Mouse (Mus musculus) MEL (cell line): ENCODE measurements around the gene Ranbp10. TPM values are rescaled to one million over a fixed set of nuclear protein-coding genes. Genes with fewer than 3 reads are reported as not detected.

ENCODE experiments used
- DNase-seq: peaks from one replicate; pipeline ENCODE4 v3.0.0; 2011; ENCODE audit warnings: low read depth, low spot score
- H3K27ac ChIP-seq: 2 replicates; pipeline ENCODE4 v1.5.1; 2012; ENCODE audit warnings: low read depth, mild to moderate bottlenecking, control low read depth, low read length, moderate library complexity; ENCODE audit not compliant: control insufficient read depth
- H3K27me3 ChIP-seq, 2 experiments: fragments of 150-350 bp in 1 of 2; sonication (generic) in 1 of 2; 2 replicates each; pipeline ENCODE4 v1.6.1; 2012; ENCODE audit warnings: low read length in 2 of 2, mild to moderate bottlenecking in 2 of 2, improper control_type of control experiment in 1 of 2, moderate library complexity in 1 of 2; ENCODE audit not compliant: insufficient read depth in 2 of 2, control insufficient read depth in 1 of 2
- H3K36me3 ChIP-seq, 2 experiments: 2 replicates each; pipeline ENCODE4 v1.6.1; 2012 to 2014; ENCODE audit warnings: low read length in 2 of 2, improper control_type of control experiment in 1 of 2, inconsistent platforms in 1 of 2, mild to moderate bottlenecking in 1 of 2; ENCODE audit not compliant: insufficient read depth in 2 of 2, control insufficient read depth in 1 of 2
- H3K4me1 ChIP-seq, 2 experiments: fragments of 150-350 bp in 1 of 2; sonication (generic) in 1 of 2; 2 replicates each; pipeline ENCODE4 v1.6.1; 2012; ENCODE audit warnings: low read length in 2 of 2, improper control_type of control experiment in 1 of 2, mild to moderate bottlenecking in 1 of 2; ENCODE audit not compliant: insufficient read depth in 2 of 2, control insufficient read depth in 1 of 2
- H3K4me3 ChIP-seq, 2 experiments: fragments of 150-350 bp in 1 of 2; sonication (generic) in 1 of 2; 2 replicates each; pipeline ENCODE4 v1.5.1; 2012; ENCODE audit warnings: low read depth in 2 of 2, low read length in 2 of 2, mild to moderate bottlenecking in 2 of 2, moderate library complexity in 2 of 2, control low read depth in 1 of 2, improper control_type of control experiment in 1 of 2; ENCODE audit not compliant: control insufficient read depth in 1 of 2, insufficient read depth in 1 of 2
- H3K79me2 ChIP-seq: 2 replicates; pipeline ENCODE4 v1.6.1; 2012; ENCODE audit warnings: mild to moderate bottlenecking, low read length, moderate library complexity; ENCODE audit not compliant: control insufficient read depth, poor library complexity, insufficient read depth
- H3K9ac ChIP-seq: 2 replicates; pipeline ENCODE4 v1.6.1; 2012; ENCODE audit warnings: low read depth, mild to moderate bottlenecking, control low read depth, low read length, moderate library complexity; ENCODE audit not compliant: control insufficient read depth, poor library complexity, severe bottlenecking
- H3K9me3 ChIP-seq: fragments of 150-350 bp; sonication (generic); replicated peaks from 2 replicates; pipeline ENCODE4 v1.6.1; 2012; ENCODE audit warnings: mild to moderate bottlenecking, low read length, improper control_type of control experiment, moderate library complexity; ENCODE audit not compliant: insufficient read depth
- BHLHE40 ChIP-seq: IDR thresholded peaks from 2 replicates; pipeline ENCODE4 v1.6.1; 2012; ENCODE audit warnings: low read depth, mild to moderate bottlenecking, inconsistent platforms, low read length, improper control_type of control experiment, borderline replicate concordance
- CHD1 ChIP-seq: IDR thresholded peaks from 2 replicates; pipeline ENCODE4 v1.6.1; 2012; ENCODE audit warnings: low read depth, mild to moderate bottlenecking, inconsistent platforms, low read length, improper control_type of control experiment
- CHD2 ChIP-seq: IDR thresholded peaks from 2 replicates; pipeline ENCODE4 v1.6.1; 2011; ENCODE audit warnings: low read length, improper control_type of control experiment
- CTCF ChIP-seq, 3 experiments: IDR thresholded peaks in 2 of 3; conservative IDR thresholded peaks in 1 of 3; 2 replicates each; pipeline ENCODE4 v1.5.1; 2011 to 2012; ENCODE audit warnings: low read length in 3 of 3, low read depth in 2 of 3, mild to moderate bottlenecking in 2 of 3, improper control_type of control experiment in 1 of 3, inconsistent platforms in 1 of 3, mixed read lengths in 1 of 3, moderate library complexity in 1 of 3; ENCODE audit not compliant: control insufficient read depth in 1 of 3, insufficient read depth in 1 of 3, poor library complexity in 1 of 3, severe bottlenecking in 1 of 3
- ELF1 ChIP-seq: IDR thresholded peaks from 2 replicates; pipeline ENCODE4 v1.6.1; 2014; ENCODE audit warnings: low read depth, mild to moderate bottlenecking, inconsistent platforms, low read length, improper control_type of control experiment, moderate library complexity
- GATA1 ChIP-seq: IDR thresholded peaks from 2 replicates; pipeline ENCODE4 v1.6.1; 2011; ENCODE audit warnings: low read depth, low read length, improper control_type of control experiment
- KAT2A ChIP-seq: conservative IDR thresholded peaks from 2 replicates; pipeline ENCODE4 v1.6.1; 2012; ENCODE audit warnings: low read depth, low read length, improper control_type of control experiment, inconsistent platforms
- MAZ ChIP-seq: IDR thresholded peaks from 2 replicates; pipeline ENCODE4 v1.6.1; 2012; ENCODE audit warnings: low read depth, mild to moderate bottlenecking, inconsistent platforms, low read length, improper control_type of control experiment
- MXI1 ChIP-seq: IDR thresholded peaks from 2 replicates; pipeline ENCODE4 v1.6.1; 2011; ENCODE audit warnings: mild to moderate bottlenecking, low read depth, low read length, improper control_type of control experiment
- MYB ChIP-seq: IDR thresholded peaks from 2 replicates; pipeline ENCODE4 v1.6.1; 2011; ENCODE audit warnings: mild to moderate bottlenecking, low read depth, low read length, improper control_type of control experiment
- MYC ChIP-seq: IDR thresholded peaks from 2 replicates; pipeline ENCODE4 v1.6.1; 2011; ENCODE audit warnings: low read depth, mild to moderate bottlenecking, low read length, improper control_type of control experiment, moderate library complexity
- NELFE ChIP-seq: IDR thresholded peaks from 2 replicates; pipeline ENCODE4 v1.6.1; 2011; ENCODE audit warnings: low read depth, low read length, improper control_type of control experiment
- POLR2A ChIP-seq, 2 experiments: IDR thresholded peaks; 2 replicates each; pipeline ENCODE4 v1.6.1; 2011 to 2012; ENCODE audit warnings: low read length in 2 of 2, mild to moderate bottlenecking in 2 of 2, control low read depth in 1 of 2, improper control_type of control experiment in 1 of 2, low read depth in 1 of 2, moderate library complexity in 1 of 2; ENCODE audit not compliant: control insufficient read depth in 1 of 2, insufficient read depth in 1 of 2, poor library complexity in 1 of 2
- POLR2AphosphoS2 ChIP-seq: IDR thresholded peaks from 2 replicates; pipeline ENCODE4 v1.6.1; 2011; ENCODE audit warnings: low read length, improper control_type of control experiment
- RAD21 ChIP-seq: IDR thresholded peaks from 2 replicates; pipeline ENCODE4 v1.6.1; 2011; ENCODE audit warnings: mild to moderate bottlenecking, low read depth, low read length, improper control_type of control experiment
- SIN3A ChIP-seq: IDR thresholded peaks from 2 replicates; pipeline ENCODE4 v1.6.1; 2012; ENCODE audit warnings: low read length, improper control_type of control experiment, inconsistent platforms
- TAL1 ChIP-seq: IDR thresholded peaks from 2 replicates; pipeline ENCODE4 v1.6.1; 2012; ENCODE audit warnings: mild to moderate bottlenecking, inconsistent platforms, low read length, moderate library complexity, mixed read lengths
- TBP ChIP-seq: IDR thresholded peaks from 2 replicates; pipeline ENCODE4 v1.8.0; 2011; ENCODE audit warnings: low read depth, low read length, improper control_type of control experiment
- USF2 ChIP-seq, 2 experiments: IDR thresholded peaks; 2 replicates each; pipeline ENCODE4 v1.6.1; 2011 to 2012; ENCODE audit warnings: improper control_type of control experiment in 2 of 2, low read length in 2 of 2, borderline replicate concordance in 1 of 2, inconsistent platforms in 1 of 2, low read depth in 1 of 2, mild to moderate bottlenecking in 1 of 2; ENCODE audit not compliant: insufficient read depth in 1 of 2
- ZKSCAN1 ChIP-seq: IDR thresholded peaks from 2 replicates; pipeline ENCODE4 v1.6.1; 2012; ENCODE audit warnings: low read depth, mild to moderate bottlenecking, inconsistent platforms, low read length, improper control_type of control experiment, moderate library complexity
- ZNF384 ChIP-seq: IDR thresholded peaks from 2 replicates; pipeline ENCODE4 v1.6.1; 2012; ENCODE audit warnings: low read depth, mild to moderate bottlenecking, inconsistent platforms, low read length, improper control_type of control experiment
- polyA plus RNA-seq, 2 experiments: library from polyadenylated mRNA; stranded (reverse) in 1 of 2; unstranded in 1 of 2; fragments of >175 nt in 1 of 2; fragments of >200 nt in 1 of 2; gene quantifications; 2 replicates each; pipeline versions ENCODE4 v1.2.1 to v1.2.4; 2012; ENCODE audit warnings: low replicate concordance in 2 of 2, low read depth in 1 of 2; ENCODE audit not compliant: insufficient read length in 2 of 2, insufficient read depth in 1 of 2, missing spikeins in 1 of 2
- total RNA-seq: library from RNA; depleted of rRNA; stranded (reverse); fragments of 300-350 nt; gene quantifications from 2 replicates; pipeline ENCODE4 v1.2.3, GENCODE M21; 2012

Gene Ranbp10
- total and polyA plus RNA-seq, 3 experiments = 7.4 to 22.1 TPM; not detected in 1

- peaks cover 23% of the 10 kb centered on the region for H3K79me2 ChIP-seq
- DNase-seq = no peak
- no peaks in the 10 kb centered on the region for H3K27me3 ChIP-seq
- no peak overlapping the region for H3K27ac ChIP-seq
- peaks cover 0 to 29% of the 10 kb centered on the region in 2 experiments; a peak in 2 of 4 replicates for H3K36me3 ChIP-seq
- peaks cover 4 to 37% of the 10 kb centered on the region in 2 experiments for H3K4me1 ChIP-seq
- H3K9ac ChIP-seq = peak overlapping the region; percentile 43
- H3K9me3 ChIP-seq = no peaks in the 10 kb centered on the region
- peak overlapping the region; percentile 28 to 88 for H3K4me3 ChIP-seq
- no peak for TF ChIP-seq MAZ
- TF ChIP-seq MYC = no peak
- TF ChIP-seq USF2 (IDR thresholded peaks at IDR 0.05; ENCODE audit: borderline replicate concordance in 1 of 2, insufficient read depth in 1 of 2, low read depth in 1 of 2, low read length in 2 of 2) = no peak
- TF ChIP-seq BHLHE40 = no peak
- no peak for TF ChIP-seq CTCF (IDR thresholded peaks at IDR 0.05 in 2 of 3, conservative IDR thresholded peaks at IDR 0.05 in 1 of 3; ENCODE audit: control insufficient read depth in 1 of 3, insufficient read depth in 1 of 3, low read depth in 2 of 3, low read length in 3 of 3, poor library complexity in 1 of 3, severe bottlenecking in 1 of 3)
- no peak for TF ChIP-seq SIN3A
- TF ChIP-seq TBP = no peak
- TF ChIP-seq CHD2 = no peak
- TF ChIP-seq MXI1 = no peak
- no peak for TF ChIP-seq RAD21
- TF ChIP-seq POLR2AphosphoS2 = no peak
- TF ChIP-seq ELF1 = no peak
- TF ChIP-seq KAT2A = no peak
- TF ChIP-seq TAL1 = no peak
Measured at GRCm38 (mm10) chr8:105854303-105854702, 27.2 kb upstream of the Ranbp10 start.

- no peaks in the 10 kb centered on the region for H3K27me3 ChIP-seq
- H3K79me2 ChIP-seq = peaks cover 23% of the 10 kb centered on the region
- no peak within 1 kb of the TSS for H3K9ac ChIP-seq
- H3K36me3 ChIP-seq = peaks cover 0 to 23% of the 10 kb centered on the region in 2 experiments; a peak in 2 of 4 replicates
- TF ChIP-seq MXI1 (no peak), MYB (no peak), POLR2A (IDR thresholded peaks at IDR 0.05; ENCODE audit: control insufficient read depth in 1 of 2, insufficient read depth in 1 of 2, low read depth in 1 of 2, low read length in 2 of 2, poor library complexity in 1 of 2) (no peak), CHD1 (no peak), GATA1 (no peak), SIN3A (no peak), ZNF384 (no peak), ZKSCAN1 (no peak), NELFE (no peak), KAT2A (no peak), POLR2AphosphoS2 (no peak)
- DNase-seq = no peak
- H3K4me1 ChIP-seq = peaks cover 0 to 29% of the 10 kb centered on the region in 2 experiments; a peak in 2 of 4 replicates
- no peaks in the 10 kb centered on the region for H3K9me3 ChIP-seq
- H3K27ac ChIP-seq = no peak within 1 kb of the TSS
- no peak within 1 kb of the TSS for H3K4me3 ChIP-seq
Measured at GRCm38 (mm10) chr8:105853178-105853577, 26.0 kb upstream of the Ranbp10 start, which contains the start of gene Cenpt. Gene Cenpt (minus strand): TSS chr8:105853278.
